Mouse (Mus musculus): ENCODE measurements around the gene Ddb1. TPM values are rescaled to one million over a fixed set of nuclear protein-coding genes. Genes with fewer than 3 reads are reported as not detected.
A peak's percentile ranks its signal among the peaks of the same experiment; 100 is the strongest.

Gene Ddb1
- polyA plus RNA-seq, 1 experiment = 545 TPM

DNA sequence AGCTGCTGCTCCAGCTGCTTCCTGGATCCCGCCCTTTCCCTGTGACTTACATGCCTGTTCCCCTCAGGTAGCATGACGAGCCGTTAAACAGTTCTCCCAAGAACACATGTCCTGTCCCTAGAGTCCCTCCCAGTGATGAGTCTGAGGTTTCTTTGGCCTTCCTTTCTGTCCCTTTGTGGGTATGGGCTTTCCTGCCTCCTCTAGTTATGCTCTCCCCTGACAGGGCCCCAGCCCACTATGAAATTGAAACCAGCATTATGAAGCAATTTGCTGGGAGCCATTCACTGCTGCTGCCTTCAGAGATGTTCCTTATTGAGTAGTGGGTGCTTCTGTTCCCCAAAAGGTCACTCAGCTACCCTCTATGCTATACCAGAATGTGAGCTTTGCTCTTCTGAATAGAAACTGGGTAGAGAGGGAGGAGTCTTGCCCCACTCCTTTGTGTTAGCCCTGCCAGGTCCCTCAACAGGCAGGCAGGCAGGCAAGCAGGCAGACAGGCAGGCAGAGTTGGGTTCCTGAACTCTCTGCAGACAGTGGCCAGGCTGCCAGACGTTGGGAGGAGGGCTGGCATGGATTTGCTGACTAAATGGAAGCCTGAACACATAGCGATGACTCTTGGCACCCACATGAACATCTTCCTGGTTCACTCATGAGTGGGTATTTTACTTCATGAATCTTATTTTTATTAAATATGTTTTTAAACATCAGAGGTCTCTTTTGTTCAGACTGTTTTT, 15.8 kb upstream of the Ddb1 start:
- TF ChIP-seq CTCF (IDR thresholded peaks at IDR 0.05; ENCODE audit: borderline replicate concordance, insufficient read depth, low read length) (no peak), POLR2A (IDR thresholded peaks at IDR 0.05; ENCODE audit: low read depth, low read length) (no peak)
- Histone ChIP-seq H3K4me3 (ENCODE audit: insufficient read depth, low read length) (no peak overlapping the region), H3K4me1 (ENCODE audit: control insufficient read depth, insufficient read depth, low read length) (no peaks in the 10 kb centered on the region), H3K27ac (ENCODE audit: insufficient read depth, low read length) (no peak overlapping the region)

DNA sequence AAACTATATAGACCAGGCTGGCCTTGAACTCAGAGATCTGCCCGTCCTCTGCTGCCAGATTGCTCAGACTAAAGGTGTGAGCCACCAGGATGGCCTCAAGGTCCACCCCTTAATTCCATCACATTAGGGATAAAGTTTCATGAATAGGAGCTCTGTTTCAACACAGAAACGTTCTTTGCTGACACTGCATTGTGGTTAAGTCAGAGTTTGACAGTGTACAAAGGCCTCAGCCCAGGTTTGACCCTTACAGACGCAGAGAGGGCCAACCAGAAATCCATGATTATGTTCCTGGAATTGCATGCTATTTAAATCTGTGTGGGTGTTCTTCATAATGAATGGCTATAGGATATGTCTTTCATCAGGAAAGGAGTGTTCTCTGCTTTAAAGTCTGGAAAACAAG, 14.8 kb upstream of the Ddb1 start:
- no peak overlapping the region for H3K27ac ChIP-seq (ENCODE audit: insufficient read depth, low read length)
- no peak overlapping the region for H3K4me3 ChIP-seq (ENCODE audit: insufficient read depth, low read length)
- no peaks in the 10 kb centered on the region for H3K4me1 ChIP-seq (ENCODE audit: control insufficient read depth, insufficient read depth, low read length)
- TF ChIP-seq POLR2A (IDR thresholded peaks at IDR 0.05; ENCODE audit: low read depth, low read length) (no peak), CTCF (IDR thresholded peaks at IDR 0.05; ENCODE audit: borderline replicate concordance, insufficient read depth, low read length) (no peak)

DNA sequence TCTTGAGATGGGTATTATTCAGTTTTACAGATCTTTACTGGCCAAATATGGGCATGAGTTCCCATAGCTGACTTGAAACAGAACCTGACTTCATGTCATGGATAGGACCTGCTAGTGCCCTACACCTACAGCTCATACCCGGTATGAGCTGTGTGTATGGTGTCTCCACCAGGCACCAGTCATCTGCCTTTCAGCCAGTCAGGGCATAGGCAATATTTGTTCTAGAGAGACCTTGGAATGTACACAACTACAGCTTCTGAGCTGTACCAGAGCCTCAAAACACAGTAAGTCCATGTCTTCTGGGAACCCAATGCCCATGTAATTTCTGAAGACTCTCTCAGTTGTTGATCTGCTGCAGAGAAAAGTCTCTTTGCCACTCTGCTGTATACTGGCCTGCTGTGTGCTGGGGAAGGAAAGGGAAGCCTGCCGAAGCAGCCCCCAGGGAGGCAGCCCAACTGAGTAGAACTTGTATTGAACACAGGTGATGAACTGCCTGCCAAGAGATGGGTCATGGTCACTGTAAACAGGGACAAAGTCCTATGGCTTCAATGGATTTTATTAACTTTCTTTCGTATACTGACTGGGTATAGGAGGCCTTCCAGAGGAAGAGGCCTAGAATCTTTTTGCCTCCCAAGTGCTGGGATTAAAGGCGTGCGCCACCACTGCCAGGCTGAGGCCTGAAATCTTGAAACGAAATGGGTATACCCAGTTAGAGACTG, 13.3 kb upstream of the Ddb1 start:
- Histone ChIP-seq H3K4me3 (ENCODE audit: insufficient read depth, low read length) (no peak overlapping the region), H3K4me1 (ENCODE audit: control insufficient read depth, insufficient read depth, low read length) (no peaks in the 10 kb centered on the region), H3K27ac (ENCODE audit: insufficient read depth, low read length) (no peak overlapping the region)
- TF ChIP-seq CTCF (IDR thresholded peaks at IDR 0.05; ENCODE audit: borderline replicate concordance, insufficient read depth, low read length) = no peak

DNA sequence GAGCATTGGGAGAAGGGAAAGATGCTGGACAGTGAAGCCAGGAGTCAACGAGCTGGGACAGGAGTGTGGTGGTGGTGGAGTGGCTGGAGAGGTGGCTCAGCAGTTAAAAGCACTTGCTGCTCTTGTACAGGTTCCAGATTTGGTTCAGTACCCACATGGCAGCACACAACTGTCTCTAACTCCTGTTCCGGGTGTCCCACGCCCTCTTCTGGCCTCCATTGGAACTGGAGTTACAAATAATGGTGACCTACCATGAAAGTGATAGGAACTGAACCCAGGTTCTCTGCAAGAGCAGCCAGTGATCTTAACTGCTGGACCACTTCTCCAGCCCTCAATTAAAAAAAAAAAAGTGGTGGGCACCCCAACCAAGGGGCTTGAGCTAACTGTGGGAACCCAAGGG, 6.9 kb upstream of the Ddb1 start:
- TF ChIP-seq POLR2A (IDR thresholded peaks at IDR 0.05; ENCODE audit: low read depth, low read length) (no peak), CTCF (IDR thresholded peaks at IDR 0.05; ENCODE audit: borderline replicate concordance, insufficient read depth, low read length) (no peak)

DNA sequence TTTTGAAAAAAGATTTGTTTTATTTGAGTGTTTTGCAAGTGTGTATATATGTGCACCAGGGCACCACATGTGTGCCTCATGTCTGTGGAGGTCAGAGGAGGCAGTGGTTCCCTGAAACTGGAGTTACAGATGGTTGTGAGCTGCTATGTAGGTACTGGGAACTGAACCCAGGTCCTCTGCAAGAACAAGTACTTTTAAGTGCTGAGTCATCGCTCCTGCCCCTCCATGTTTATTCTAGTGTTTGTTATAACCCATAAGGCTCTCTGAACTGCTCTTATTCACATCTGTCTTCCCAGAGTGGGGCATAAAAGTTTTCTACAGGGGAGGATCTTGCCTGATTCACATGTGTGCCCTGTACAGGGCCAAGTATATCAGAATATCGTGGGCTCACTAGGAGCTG, 5.5 kb upstream of the Ddb1 start:
- Histone ChIP-seq H3K27ac (ENCODE audit: insufficient read depth, low read length) (no peak overlapping the region), H3K4me3 (ENCODE audit: insufficient read depth, low read length) (no peak overlapping the region), H3K4me1 (ENCODE audit: control insufficient read depth, insufficient read depth, low read length) (peaks cover 17% of the 10 kb centered on the region)
- no peak for TF ChIP-seq POLR2A (IDR thresholded peaks at IDR 0.05; ENCODE audit: low read depth, low read length)
- no peak for TF ChIP-seq CTCF (IDR thresholded peaks at IDR 0.05; ENCODE audit: borderline replicate concordance, insufficient read depth, low read length)

More for the DNA sequence above, 6.9 kb upstream of the Ddb1 start:
- no peak overlapping the region for H3K4me3 ChIP-seq (ENCODE audit: insufficient read depth, low read length)
- H3K27ac ChIP-seq (ENCODE audit: insufficient read depth, low read length) = no peak overlapping the region
- H3K4me1 ChIP-seq (ENCODE audit: control insufficient read depth, insufficient read depth, low read length) = peaks cover 8% of the 10 kb centered on the region

DNA sequence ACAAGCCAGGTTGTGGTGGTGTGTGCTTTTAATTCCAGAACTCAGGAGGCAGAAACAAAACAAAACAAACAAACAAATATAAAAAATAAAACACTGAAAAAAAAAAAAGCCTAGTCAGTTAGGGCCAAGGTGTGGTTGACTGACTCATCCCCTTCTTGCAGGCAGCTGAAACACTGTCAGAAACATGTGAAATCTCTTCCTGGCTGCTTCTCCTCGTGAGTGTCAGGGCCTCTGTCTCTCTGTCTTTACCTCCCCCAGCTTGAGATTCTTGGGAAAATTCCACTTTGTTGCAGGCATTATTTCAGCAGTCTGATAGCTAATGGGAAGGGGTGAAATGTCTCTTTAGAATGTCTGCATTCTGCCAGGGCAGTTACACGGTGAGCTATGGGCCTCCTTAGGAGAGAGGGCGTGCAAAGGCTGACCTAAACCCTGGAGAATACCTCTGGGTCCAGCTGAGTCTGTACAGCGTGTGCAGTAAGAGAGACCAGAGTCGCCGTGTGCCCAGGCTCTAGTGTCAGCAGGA, 2.8 kb upstream of the Ddb1 start:
- H3K27ac ChIP-seq (ENCODE audit: insufficient read depth, low read length) = peak overlapping the region; percentile 93
- H3K4me1 ChIP-seq (ENCODE audit: control insufficient read depth, insufficient read depth, low read length) = peaks cover 18% of the 10 kb centered on the region
- peak overlapping the region; percentile 7; the same call in 1 of the 2 replicates for H3K4me3 ChIP-seq (ENCODE audit: insufficient read depth, low read length)
- TF ChIP-seq CTCF (IDR thresholded peaks at IDR 0.05; ENCODE audit: borderline replicate concordance, insufficient read depth, low read length) (no peak), POLR2A (IDR thresholded peaks at IDR 0.05; ENCODE audit: low read depth, low read length) (no peak; the same call in 1 of the 2 replicates)

DNA sequence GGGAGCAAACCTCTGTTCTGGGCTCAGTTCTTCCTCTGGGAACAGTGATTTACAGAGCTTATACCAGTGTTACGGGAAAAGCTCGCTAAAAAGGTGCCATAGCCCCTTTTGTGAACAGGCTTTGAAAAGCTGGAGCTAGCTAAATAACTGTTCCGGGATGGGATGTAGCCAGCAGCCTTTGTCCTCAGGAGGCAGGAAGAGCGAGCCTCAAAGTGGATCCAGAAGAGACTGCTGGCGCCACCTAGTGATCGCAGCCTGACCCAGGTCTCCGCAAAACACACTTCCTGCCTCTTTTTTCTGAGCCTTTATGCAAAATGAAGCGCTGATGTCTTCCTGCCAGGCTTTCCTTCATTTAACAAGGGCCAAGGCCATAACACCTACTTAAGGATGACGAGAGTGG, 2.3 kb upstream of the Ddb1 start:
- H3K27ac ChIP-seq (ENCODE audit: insufficient read depth, low read length) = peak overlapping the region; percentile 93
- peaks cover 18% of the 10 kb centered on the region for H3K4me1 ChIP-seq (ENCODE audit: control insufficient read depth, insufficient read depth, low read length)
- TF ChIP-seq POLR2A (IDR thresholded peaks at IDR 0.05; ENCODE audit: low read depth, low read length) = peak; percentile 66
- peak; percentile 77 for TF ChIP-seq CTCF (IDR thresholded peaks at IDR 0.05; ENCODE audit: borderline replicate concordance, insufficient read depth, low read length)
- peak overlapping the region; percentile 7; the same call in 1 of the 2 replicates for H3K4me3 ChIP-seq (ENCODE audit: insufficient read depth, low read length)

DNA sequence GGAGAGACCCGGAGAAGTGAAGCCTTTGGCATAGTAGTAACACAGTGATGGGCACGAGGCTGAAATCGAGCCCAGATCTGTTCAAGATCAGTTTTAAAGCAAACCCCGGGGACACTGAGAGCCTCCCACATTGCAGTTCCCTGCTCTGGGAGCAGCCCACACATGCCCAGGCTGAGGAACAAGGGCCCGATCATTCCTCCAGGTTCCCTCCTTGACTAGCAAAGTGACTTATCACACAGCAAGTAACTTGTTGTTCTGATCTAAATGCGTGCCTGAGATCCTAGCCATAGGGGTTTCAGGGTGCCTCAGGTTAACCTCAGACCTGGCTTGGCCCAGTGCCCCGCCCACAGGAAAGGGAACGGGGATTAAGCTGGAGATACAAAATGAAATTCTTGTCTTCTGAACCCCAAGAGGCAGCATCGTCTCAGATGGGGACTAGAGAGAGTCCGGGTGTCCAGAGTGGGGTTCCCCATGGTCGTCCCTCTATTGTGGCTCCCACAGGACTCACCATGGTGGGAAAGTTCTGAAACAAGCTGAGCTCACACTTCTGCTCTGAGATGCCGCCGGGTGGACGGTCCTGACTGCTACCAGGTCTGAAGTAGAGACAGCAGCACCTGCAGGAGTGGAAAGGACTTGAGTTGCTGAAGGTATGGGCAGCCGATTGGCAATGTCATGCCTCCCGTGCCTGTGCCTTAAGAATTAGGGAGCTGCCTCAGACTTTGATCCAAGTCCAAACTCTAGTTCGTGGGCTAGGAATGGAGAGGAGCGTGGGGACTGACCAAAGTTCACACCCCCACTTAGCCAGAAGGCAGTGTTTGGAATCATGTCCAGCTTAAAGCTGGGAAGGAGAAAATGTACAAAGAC, 1.2 kb upstream of the Ddb1 start:
- Histone ChIP-seq H3K4me3 (ENCODE audit: insufficient read depth, low read length) (no peak overlapping the region), H3K4me1 (ENCODE audit: control insufficient read depth, insufficient read depth, low read length) (peaks cover 22% of the 10 kb centered on the region), H3K27ac (ENCODE audit: insufficient read depth, low read length) (peak overlapping the region; percentile 85)
- no peak for TF ChIP-seq POLR2A (IDR thresholded peaks at IDR 0.05; ENCODE audit: low read depth, low read length)
- TF ChIP-seq CTCF (IDR thresholded peaks at IDR 0.05; ENCODE audit: borderline replicate concordance, insufficient read depth, low read length) = no peak

DNA sequence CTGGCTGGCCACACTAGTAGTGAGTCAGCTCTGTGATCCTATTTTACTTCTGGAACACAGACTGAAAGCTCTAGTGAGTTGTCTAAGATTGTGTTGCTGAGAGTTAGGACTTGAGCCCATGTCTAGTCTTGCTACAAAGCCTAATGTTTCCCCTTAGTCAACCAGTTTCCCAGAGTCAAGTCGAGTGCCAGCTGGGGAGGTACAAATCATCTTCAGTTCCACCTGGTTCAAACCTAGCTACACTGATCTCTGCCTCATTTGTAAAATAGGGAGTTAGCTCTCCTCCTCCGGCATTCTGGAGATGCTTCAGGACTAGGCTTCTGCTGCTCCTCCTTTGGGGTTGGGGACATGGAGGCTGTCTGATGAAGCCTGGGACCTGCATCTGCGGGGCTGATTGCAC, 593 bp upstream of the Ddb1 start:
- Histone ChIP-seq H3K4me1 (ENCODE audit: control insufficient read depth, insufficient read depth, low read length) (peaks cover 24% of the 10 kb centered on the region), H3K27ac (ENCODE audit: insufficient read depth, low read length) (peak overlapping the region; percentile 85), H3K4me3 (ENCODE audit: insufficient read depth, low read length) (peak overlapping the region; percentile 60)
- TF ChIP-seq CTCF (IDR thresholded peaks at IDR 0.05; ENCODE audit: borderline replicate concordance, insufficient read depth, low read length) = no peak
- peak; percentile 47; the same call in 1 of the 2 replicates for TF ChIP-seq POLR2A (IDR thresholded peaks at IDR 0.05; ENCODE audit: low read depth, low read length)
